Mouse (Mus musculus) heart, postnatal 14 days (tissue): Measurements from ENCODE around the gene Cdc16. TPM values are rescaled to one million over a fixed set of nuclear protein-coding genes. Genes with fewer than 3 reads are reported as not detected.
"Not testable (repeated sequence)": the region's sequence is repeated elsewhere in the genome, so short reads cannot be mapped to it uniquely, and the experiment has no call there.

Experiments used
- DNase-seq, 2 experiments: peaks; one replicate each; pipeline ENCODE4 v3.0.0; 2021 to 2022
- intact Hi-C: fragments of 180-260 bp; cut with DNase I; formaldehyde crosslinking; loops from one replicate; pipeline ENCODE4 v1.15.1; 2025
- long read RNA-seq, 2 experiments: library from polyadenylated mRNA; stranded (forward); transcript quantifications; one replicate each; pipeline ENCODE4 v2.0.0; 2021
- total RNA-seq, 2 experiments: library from RNA; stranded (reverse); gene quantifications; 2 replicates each; pipeline ENCODE4 v1.2.3; 2021

Cdc16 gene
- 10 to 100 TPM; 32.3 to 33.4 TPM for total RNA-seq
- long read RNA-seq, experiment 1, transcript Cdc16-201 (18 exons, 2,301 nt), result major isoform, 63 of 75 reads
- long read RNA-seq, experiment 1, partial matches to known transcripts, result 4 of 75 reads
- long read RNA-seq, experiment 1, other reads (novel, unspliced or antisense), result 8 of 75 reads
- long read RNA-seq, experiment 2, transcript Cdc16-201 (18 exons, 2,301 nt), result major isoform, 48 of 55 reads
- long read RNA-seq, experiment 2, partial matches to known transcripts, result 1 of 55 reads
- long read RNA-seq, experiment 2, other reads (novel, unspliced or antisense), result 6 of 55 reads

DNA sequence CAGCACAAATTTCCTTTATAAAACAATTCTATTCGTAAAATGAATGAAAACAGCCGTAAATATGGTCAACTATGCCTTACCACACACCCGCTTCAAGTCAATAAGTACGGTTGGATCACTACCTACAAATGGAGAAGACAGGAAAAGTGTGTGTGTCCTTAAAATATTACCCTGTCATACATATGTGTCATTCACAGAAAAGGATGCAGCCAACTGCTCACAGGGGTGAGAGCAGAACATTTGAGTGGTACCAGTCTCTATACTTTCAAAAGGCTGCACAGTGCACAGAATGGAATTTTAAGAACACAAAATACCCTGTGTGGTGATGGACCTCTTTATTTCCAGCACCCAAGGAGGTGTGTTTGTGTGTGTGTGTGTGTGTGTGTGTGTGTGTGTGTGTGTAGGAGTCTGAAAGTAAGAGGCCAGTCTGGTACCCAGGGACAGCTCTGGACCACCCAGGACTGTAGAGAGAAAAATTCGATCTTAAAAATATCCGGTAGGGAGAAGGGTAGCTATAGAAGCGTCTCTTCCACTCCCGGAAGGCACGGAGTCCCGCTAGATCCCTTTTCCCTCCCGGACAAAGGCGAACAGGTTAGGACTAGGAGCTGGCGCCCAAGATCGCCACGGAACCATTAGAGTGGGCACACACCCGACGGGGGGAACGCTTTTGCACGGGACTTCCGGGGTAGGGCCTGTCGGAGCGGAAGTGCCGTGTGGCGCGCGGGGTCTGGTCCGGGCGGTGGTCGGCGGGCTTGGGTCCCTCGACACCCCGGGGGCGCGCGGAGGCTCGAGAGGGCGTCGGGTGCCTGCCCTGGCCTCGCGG lies at the start of gene Cdc16:
TSS of gene Cdc16 (plus strand) at position 695 of the 823 bp plus-strand sequence.
- peak; percentile 92 to 95 for DNase-seq
- intact Hi-C loops, result loop anchor here (5.0 kb wide), 1 partner anchor 155 kb away; no protein-coding TSS in a partner anchor

DNA sequence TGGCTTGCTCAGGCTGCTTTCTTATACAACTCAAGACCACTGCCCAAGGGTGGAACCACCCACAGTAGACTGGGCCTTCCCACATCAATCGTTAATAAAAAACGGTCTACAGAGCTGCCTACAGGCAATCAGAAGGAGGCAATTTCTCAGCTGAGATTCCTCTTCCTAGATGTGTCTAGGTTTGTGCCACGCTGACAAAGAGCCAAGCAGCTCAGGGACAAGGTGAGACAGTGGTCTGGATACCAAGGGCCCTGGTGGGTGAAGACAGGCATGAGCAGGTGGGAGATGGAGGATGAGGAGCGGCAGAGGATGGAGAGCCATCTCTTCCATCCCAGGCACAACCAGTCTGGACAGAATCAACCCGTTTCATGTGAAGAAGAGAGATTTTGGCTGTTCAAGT lies 49.0 kb upstream of the Cdc16 start:
- intact Hi-C loops, result no loop called here
- DNase-seq, result no peak

DNA sequence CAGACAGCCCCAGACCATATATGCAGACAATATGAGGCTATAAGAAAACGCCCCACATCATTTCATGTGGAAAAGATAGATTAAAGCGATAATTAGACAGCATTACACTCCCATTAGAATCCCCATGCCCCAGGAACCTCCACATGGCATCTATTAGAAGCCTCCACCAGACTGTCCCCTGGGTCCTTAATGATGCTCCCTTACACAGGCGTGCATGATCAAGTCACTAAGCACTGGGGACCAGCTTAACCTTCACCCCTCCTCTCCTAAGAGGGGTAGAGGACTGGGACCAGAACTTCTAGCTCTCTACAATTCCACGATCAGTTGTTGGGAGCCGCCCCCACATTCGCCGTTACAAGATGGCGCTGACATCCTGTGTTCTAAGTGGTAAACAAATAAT lies 38.5 kb upstream of the Cdc16 start:
- intact Hi-C loops, result no loop called here
- DNase-seq, result no peak

DNA sequence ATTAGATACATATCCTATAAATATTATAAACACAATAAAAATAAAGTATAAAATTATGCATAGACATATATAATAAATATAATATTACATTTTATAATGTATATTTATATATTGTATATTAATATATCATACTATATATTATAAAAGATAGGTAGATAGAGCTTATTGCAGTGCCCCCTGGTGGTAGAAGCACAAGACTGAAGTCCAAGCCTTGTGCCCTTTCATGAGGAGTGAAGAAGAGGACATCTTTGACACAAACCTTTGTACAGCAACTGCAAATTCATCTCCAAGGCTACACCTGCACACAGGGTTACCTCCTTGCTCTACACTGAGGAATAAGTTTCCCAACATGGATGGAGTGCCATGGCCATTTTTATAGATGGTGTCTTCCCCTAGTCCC lies 31.8 kb upstream of the Cdc16 start:
- intact Hi-C loops, result loop anchor here (5.0 kb wide), 2 partner anchors 123 to 173 kb away; no protein-coding TSS in a partner anchor
- DNase-seq, result peak; percentile 57 to 70

DNA sequence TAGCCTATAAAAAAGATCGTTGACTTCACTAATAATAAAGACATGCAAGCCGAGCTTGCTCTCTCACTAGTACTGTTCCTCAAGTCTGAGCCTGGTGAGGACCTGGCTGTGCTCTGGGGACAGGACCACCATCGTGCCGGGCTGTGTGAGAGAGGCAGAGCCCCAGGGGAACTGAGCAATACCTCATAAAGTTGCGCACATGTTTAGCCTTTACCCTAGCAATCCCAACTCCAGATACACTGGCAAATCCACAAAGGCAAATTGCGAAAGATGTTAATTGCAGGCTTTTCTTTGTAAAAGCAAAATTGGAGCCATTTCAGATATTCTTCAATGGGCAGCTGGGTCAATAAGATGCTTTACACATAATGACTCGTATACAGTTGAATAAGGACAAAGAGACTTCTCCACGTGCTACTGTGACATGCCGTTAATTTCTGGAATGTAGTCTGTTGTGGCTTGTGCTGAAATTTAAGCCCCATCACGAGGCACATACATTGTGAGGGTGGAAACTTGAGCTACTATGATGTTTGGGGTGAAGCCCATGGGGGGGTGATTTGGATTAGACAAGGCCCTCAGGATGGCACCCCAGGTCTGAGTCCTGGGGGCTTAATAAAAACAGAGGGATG lies 29.9 kb upstream of the Cdc16 start:
- DNase-seq, result no peak
- intact Hi-C loops, result loop anchor here (5.0 kb wide), 2 partner anchors 125 to 175 kb away; no protein-coding TSS in a partner anchor

DNA sequence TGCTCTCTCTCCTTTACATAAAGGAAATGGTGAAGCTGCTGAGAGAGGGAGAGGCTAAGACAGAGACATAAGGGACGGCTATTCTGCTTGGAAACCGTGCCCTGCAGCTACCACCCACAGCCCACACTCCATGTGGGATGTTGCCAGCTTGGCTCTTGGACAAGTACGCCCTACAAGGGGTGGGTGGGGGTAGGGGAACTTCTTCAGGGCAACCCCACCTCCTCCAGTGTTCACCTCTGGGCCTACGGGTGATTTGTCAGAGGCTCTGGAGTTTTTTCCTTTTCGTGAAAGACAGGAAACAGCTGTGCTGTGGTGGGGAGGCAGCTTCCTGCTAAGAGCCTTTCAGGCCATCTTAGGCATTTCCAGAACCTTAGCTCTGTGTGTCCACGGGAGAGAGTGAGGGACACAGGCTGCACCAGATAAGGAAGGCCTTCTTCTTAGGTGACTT lies 17.1 kb upstream of the Cdc16 start:
- DNase-seq, result peak; percentile 47 to 56
- intact Hi-C loops, result no loop called here

DNA sequence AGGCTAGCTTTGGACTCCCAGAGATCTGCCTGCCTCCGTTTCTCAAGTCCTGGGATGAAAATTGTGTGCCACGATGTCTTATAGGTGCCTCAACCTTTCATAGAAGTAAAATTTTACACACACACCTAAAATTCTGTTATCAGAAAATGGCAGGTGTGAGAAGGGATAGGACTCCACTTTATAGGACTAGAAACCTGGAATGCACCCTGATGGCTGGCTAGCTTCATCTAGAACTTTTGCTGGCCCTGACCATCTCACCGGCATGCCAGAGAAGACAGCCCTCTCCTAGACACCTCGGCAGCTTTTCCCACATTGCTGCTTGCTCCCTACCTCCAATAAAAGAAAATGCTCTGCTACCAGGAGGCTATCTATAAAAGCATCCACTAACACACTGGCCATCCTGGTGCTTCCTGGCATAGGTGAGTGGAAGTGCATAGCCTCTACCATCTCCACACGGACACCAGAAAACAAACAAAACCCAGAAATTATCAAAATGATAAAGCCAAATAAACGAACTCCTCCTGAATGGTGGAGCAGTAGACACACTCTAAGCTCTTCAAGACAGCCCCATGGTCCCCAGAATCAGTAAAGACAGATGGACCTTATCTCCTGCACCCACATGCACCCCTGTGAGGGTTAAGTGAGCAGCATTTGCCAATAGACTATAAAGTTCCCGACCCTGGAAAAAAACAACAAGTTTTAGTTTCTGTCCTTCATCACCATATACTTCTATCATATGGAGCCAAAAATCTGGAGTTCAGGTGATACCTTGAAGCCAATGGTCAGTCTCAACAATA lies 16.5 kb upstream of the Cdc16 start:
- DNase-seq, result no peak
- intact Hi-C loops, result no loop called here

DNA sequence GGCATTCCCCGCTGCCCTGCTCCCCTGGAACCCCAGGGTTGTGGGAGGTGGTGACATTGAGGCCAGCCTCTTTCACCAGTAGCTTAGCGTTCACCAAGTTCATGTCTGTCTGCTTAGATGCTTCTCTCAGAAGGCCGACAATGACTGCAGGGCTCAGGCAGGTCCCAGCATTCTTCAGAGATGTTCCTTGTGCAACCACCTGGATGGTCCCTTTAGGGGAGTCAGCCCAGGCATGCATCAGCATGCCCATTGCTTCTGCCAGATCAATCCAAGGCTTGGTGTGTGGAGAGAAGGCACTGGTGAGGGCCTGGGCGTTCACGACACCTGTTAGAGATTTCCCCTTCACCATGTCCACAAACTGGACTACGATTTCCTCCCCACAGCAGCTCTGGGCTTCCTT lies 11.3 kb upstream of the Cdc16 start:
- intact Hi-C loops, DNase-seq: not testable (repeated sequence)

DNA sequence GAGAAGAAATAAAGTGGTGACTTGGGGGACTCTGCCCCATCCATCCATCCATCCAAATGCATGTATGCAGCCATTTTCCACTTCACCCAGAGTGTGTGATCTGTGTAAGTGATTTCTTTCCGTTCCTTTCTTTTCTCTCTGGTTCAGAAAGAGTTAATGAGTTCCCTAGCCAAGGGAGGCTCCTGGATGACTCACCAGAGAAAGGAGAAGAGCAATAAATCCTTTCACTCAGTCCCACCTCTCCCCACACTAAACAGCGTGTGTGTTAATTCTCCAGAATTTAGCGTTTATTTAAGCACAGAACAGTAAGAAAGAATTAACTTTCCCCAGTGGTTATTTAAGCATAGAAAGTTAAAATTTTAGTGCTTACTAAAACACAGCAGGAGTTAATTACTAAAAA lies 9.8 kb upstream of the Cdc16 start:
- intact Hi-C loops, result no loop called here
- no peak for DNase-seq

DNA sequence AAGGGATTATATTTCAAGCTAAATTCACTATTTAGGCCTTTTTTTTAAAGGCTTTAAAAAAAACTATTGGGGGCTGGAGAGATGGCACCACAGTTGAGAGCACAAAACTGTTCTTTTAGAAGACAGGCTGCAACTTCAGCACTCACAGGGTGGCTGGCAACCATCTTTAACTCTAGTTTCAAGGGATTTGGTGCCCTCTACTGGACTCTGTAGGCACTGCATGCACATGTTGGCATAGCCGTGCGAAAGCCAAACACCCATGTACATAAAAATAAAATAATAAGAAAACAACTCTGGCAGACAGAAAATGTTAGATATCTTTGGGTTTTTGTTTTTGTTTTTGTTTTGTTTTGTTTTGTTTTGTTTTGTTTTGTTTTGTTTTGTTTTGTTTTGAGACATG lies 3.8 kb upstream of the Cdc16 start:
- DNase-seq, result peak; percentile 78 to 90
- intact Hi-C loops, result loop anchor here (1.0 to 5.0 kb wide), 4 partner anchors 76 to 341 kb away; partner anchors contain the start of gene Rasa3

DNA sequence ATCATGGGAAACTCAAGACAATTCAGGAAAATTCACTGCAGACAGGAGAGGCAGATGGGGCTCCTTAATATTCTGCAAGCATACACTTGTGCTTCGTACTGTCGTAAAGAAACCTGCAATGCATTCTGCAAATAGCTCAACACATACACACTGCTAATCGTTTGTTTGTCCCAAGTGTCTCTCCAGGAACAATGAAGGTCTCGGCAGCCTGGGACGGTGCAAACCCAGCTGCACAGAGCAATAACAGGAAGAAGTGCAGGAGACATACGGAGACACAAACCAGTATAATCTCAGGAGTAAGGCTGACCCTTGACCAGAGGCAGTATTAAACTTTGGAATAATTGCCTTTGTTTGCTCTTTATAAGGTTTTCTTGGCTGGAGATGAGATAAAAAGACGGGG lies 996 bp upstream of the Cdc16 start:
- no peak for DNase-seq
- intact Hi-C loops, result loop anchor here (5.0 kb wide), 1 partner anchor 154 kb away; no protein-coding TSS in a partner anchor

DNA sequence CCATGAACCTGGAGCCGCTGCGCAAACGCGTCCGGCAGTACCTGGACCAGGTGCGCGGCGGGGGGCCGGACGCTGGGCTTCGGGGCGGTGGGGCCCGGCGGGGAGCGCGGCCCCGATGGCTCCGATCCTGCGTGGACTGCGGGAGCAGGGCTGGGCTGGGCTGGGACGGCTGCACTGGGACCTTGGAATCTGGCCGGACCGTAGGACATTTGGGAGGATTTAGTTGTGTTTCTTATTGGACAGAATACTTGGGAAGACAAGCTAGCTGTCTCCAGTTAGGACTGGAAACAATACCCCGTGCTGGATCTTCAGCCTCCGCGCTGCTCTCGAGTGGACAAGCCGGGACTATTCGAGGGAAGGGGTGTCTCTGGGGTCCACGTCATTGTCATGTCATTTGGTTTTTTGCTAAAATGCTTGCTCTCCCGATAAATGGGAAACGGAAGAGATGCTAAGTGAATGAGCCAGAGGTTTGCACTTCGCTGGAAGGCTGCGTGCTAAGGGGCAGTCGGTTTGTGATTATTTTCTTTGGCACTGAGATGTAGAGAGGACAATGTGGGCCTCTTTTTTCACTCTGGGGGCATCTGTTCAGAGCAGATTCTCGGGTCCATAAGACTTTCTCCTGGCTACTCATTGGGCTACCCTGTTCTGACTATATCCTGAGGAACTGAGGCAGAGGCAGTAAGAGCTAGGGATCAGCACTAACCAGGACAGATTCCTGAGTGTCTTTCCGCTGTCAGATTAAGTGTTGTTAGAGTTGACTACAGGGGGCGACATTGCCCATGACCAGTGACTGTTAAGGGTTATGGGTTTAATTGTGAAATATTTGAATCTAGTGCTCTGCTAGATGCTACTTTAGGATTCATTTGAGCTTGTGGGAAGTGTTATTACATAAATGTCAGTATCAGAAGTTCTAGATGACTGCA lies 590 bp downstream of the Cdc16 start:
- intact Hi-C loops, result loop anchor here (5.0 kb wide), 1 partner anchor 156 kb away; no protein-coding TSS in a partner anchor

DNA sequence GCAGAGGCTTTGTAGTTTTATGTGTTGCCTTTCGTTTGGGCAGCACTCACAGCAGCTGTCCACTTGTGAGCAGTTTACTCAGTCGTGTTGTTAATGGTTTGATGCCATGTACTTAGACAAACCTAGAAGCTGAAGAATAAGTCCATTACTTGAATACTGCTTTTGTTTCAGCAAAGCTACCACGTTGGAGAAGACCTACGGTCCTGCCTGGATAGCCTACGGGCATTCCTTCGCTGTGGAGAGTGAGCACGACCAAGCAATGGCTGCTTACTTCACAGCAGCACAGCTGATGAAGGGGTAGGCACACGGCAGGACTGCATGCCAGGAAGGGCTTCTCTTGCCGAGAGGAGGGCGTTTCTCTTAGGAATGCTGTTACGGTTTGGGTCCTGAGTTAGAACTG lies 11.7 kb downstream of the Cdc16 start:
- intact Hi-C loops, result no loop called here
- DNase-seq, result no peak

More for the DNA sequence above, 590 bp downstream of the Cdc16 start:
- DNase-seq, result peak; percentile 46 to 58

DNA sequence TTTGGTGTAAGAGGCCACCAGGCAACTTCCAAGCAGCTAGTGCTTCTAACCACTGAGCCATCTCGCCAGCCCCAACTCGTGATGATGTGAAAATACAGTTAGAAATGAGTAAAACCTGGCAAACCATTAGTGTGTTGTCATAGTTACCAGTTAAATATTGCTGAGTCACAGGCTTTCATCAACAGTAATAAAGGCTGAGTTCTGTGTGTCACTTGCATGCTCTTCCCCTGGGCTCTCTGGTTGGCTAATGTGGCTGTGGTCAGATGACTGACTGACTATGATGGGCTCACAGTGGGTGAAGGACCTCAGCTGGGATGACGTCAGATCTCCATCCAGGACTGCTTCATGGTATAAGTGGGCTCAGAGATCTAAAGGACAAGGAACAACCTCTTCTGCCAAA lies 23.1 kb downstream of the Cdc16 start:
- intact Hi-C loops, result no loop called here
- no peak for DNase-seq

DNA sequence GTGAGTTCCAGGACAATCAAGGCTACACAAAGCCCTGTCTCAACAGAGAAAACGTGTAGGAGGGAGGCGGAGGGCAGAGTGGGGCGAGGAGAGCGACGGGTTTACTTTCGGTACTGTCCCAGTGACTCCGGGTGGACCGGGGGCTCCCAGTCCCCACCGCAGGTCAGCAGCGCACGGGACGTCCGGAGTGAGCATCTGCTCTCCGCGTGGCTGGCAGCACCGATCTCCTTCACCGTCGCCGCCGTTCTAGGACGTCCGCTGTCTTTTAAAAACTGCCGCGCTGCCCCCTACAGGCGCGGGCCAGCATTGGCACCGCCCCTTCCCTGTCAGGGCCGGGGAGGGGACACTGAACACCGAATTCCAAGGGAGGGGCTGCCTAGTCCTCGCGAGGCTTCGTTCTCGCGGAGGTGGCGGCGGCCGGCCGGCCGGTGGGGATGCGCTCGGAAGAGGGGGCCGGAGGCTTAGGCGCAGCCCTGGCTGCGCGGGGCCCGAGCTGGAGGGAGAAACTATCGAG lies 27.8 kb downstream of the Cdc16 start, which contains the start of gene Upf3a:
TSS of gene Upf3a (plus strand) at position 366 of the 514 bp plus-strand sequence.
- intact Hi-C loops, result loop anchor here (5.0 kb wide), 2 partner anchors 87 to 102 kb away; no protein-coding TSS in a partner anchor
- DNase-seq, result peak; percentile 92 to 95

DNA sequence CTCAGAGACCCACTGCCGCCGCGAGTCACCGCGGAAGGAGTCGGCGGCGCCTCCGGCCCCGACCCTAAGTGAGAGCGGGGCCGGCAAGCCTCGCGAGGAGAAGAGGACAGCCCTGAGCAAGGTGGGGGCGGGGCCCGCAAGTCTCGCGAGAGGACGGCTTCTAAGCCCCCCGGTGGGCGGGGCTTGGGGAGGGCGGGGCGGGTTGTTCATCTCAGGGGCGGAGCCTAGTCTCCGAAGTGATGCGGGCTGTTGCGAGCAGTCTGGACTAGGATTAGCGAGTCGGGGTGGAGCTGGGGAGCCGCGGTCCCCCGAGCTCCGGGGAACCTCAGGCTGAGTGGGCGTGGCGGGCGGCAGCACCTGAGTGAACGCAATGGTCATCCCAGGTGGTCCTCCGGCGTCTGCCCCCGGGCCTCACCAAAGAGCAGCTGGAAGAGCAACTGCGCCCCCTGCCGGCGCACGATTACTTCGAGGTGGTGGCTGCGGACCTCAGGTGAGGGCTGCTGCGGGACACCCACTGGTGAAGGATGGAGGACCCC lies 28.4 kb downstream of the Cdc16 start:
- DNase-seq, result peak; percentile 98
- intact Hi-C loops, result loop anchor here (5.0 kb wide), 2 partner anchors 86 to 101 kb away; no protein-coding TSS in a partner anchor

DNA sequence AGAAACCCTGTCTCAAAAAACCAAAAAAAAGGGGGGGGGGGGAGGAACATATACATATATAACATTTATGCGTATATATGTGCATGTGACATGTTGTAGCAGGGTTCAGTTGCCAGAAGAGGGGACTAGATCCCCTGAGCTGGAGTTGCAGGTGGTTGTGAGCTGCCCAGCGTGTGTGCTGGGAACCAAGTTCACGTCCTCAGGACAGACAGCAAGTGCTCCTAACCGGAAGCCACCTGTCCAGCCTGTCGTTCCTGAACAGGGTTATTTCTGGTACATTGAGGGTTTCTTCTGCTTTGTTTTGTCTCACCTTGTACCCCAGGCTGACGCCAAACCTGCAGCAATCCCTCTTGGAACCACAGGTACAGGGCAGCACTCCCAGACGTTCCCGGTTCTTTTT lies 32.1 kb downstream of the Cdc16 start:
- no peak for DNase-seq
- intact Hi-C loops, result loop anchor here (5.0 kb wide), 2 partner anchors 83 to 98 kb away; no protein-coding TSS in a partner anchor

DNA sequence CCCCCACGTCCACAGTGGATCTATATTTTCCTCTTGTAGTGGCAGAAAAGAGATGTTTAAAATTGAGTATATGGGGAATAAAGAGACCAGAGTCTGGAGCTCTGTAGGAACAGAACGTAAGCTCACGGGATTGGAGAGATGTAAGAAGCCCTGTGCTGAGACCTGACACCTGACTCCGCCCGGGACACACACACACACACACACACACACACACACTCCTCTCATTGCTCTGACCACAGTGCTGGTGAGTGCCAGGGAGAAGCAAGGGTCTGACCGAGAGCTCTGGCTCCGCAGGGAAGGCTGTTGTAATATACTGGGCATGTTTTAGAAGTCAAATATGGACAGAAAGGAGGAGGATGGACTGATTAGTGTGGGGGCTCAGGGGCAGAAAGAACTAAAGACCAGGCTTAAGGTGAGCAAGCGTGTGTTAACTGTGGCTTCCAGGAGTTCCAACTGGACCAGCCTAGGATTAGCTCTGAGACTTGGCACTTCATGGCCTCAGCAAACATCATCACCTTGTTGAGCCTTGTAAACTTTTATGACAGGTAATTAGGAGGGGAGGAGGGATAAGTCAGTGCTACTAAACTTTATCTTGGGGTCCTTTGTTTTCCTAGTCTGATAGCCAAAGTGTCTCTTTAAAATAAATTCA lies 35.7 kb downstream of the Cdc16 start:
- DNase-seq, result no peak

More for the DNA sequence above, 35.7 kb downstream of the Cdc16 start:
- intact Hi-C loops, result no loop called here
